Mouse (Mus musculus): ENCODE results near the gene Ikzf1.

DNA sequence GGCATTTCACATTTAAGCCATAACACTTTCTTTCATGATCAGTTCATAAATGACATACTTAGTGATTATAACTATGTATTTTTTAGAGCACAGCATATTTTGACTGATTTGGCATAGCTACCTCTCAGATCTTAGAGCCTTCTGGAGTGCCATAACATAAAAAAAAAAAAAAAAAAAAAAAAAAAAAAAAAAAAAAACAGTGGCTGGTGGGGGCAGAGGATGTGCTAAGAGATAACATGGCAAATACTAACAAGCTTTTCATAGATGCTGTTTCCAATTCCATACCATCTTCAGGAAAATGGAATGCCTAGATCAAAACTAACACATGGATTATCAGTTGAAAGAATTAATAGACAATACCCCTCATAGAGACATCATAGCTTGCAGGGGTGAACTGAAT lies 9.7 kb upstream of the Ikzf1 start:
- no peak for TF ChIP-seq CTCF (IDR thresholded peaks at IDR 0.05; ENCODE audit: control insufficient read depth, insufficient read depth, insufficient replicate concordance, low read depth, low read length)
- TF ChIP-seq POLR2A (IDR thresholded peaks at IDR 0.05; ENCODE audit: control insufficient read depth, low read depth, low read length): no peak

Measured in testis, adult 2 months (tissue).